Mouse (Mus musculus): Measurements from ENCODE around the gene Gm20747.
"Not testable (repeated sequence)": the region's sequence is repeated elsewhere in the genome, so short reads cannot be mapped to it uniquely, and the experiment has no call there.

The Gm20747 gene

GRCm38 (mm10) chrY:53418191-53418590, at the start of gene Gm20747:
Gene Gm20747, minus strand, starts transcription at chrY:53418291.
- not testable (repeated sequence) for DNase-seq (ENCODE audit: low spot score)

All from layer of hippocampus, adult 11-12 months (tissue).